Mouse (Mus musculus) heart, postnatal 0 days (tissue): Measurements from ENCODE around the gene Npas1.

ENCODE experiments used
- CTCF ChIP-seq: IDR thresholded peaks from 2 replicates; pipeline ENCODE4 v1.5.1; 2016; ENCODE audit warnings: antibody characterized with exemption, control low read depth, low read depth
- EP300 ChIP-seq: IDR thresholded peaks from 2 replicates; pipeline ENCODE4 v1.6.1; 2016; ENCODE audit warnings: antibody characterized with exemption, low read depth

DNA sequence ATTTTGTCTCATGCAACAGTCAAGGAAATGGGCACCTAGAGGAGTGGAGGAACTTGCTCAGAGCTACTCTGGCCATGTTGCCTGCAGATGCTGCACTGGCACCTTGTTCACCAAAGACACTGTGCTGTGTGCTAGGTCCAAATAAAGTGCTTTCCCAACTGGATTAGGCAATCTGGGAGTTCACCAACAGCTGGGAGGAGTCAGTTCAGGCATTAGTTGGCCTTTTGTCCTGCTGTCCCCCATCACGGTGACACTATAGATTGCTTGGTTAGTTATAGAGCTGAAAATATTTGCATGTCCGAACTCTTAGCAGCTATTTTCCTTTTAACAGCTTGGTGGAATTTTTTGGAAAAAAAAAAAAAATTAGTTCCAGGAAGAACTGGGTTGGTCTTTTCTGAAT lies 48.5 kb upstream of the Npas1 start:
- TF ChIP-seq CTCF (no peak), EP300 (no peak)
